Mouse (Mus musculus) spleen, adult 2 months (tissue): ENCODE results near the gene Olfr1109. TPM values are rescaled to one million over a fixed set of nuclear protein-coding genes. Genes with fewer than 3 reads are reported as not detected.

Source experiments
- DNase-seq, 2 experiments: peaks; one replicate each; pipeline versions ENCODE4 v3.0.0 to v3.0.0-alpha.2; 2012 to 2021; ENCODE audit warnings: low spot score in 2 of 2, low read depth in 1 of 2
- H3K27ac ChIP-seq: fragments of 200-500 bp; 2 replicates; pipeline ENCODE4 v1.5.1; 2012; ENCODE audit warnings: low read length, inconsistent platforms; ENCODE audit not compliant: insufficient read depth
- H3K27me3 ChIP-seq: fragments of 200-500 bp; 2 replicates; pipeline ENCODE4 v1.6.1; 2012; ENCODE audit warnings: mild to moderate bottlenecking, moderate library complexity, low read length, inconsistent platforms; ENCODE audit not compliant: control insufficient read depth, insufficient read depth
- H3K36me3 ChIP-seq: fragments of 200-500 bp; 2 replicates; pipeline ENCODE4 v1.6.1; 2012; ENCODE audit warnings: mild to moderate bottlenecking, low read length, inconsistent platforms; ENCODE audit not compliant: control insufficient read depth, insufficient read depth
- H3K4me1 ChIP-seq: fragments of 200-500 bp; 2 replicates; pipeline ENCODE4 v1.6.1; 2011; ENCODE audit warnings: inconsistent platforms; ENCODE audit not compliant: control insufficient read depth, insufficient read depth, insufficient read length
- H3K4me3 ChIP-seq: fragments of 200-500 bp; 2 replicates; pipeline ENCODE4 v1.5.1; 2011; ENCODE audit warnings: mild to moderate bottlenecking, inconsistent platforms; ENCODE audit not compliant: insufficient read depth, insufficient read length; ENCODE audit errors: extremely low read depth
- CTCF ChIP-seq: fragments of 200-500 bp; IDR thresholded peaks from 2 replicates; pipeline ENCODE4 v1.5.1; 2011; ENCODE audit warnings: mild to moderate bottlenecking, inconsistent platforms; ENCODE audit not compliant: insufficient read depth, insufficient read length, insufficient replicate concordance; ENCODE audit errors: extremely low read depth
- POLR2A ChIP-seq: fragments of 200-500 bp; IDR thresholded peaks from 2 replicates; pipeline ENCODE4 v1.6.1; 2011; ENCODE audit warnings: low read depth, low read length, inconsistent platforms
- WGBS: fragments of 180-500 bp; shearing (Covaris S2); methylation state at CpG from one replicate; pipeline ENCODE4 v1.1.7; 2018; 5-methylcytosine and 5-hydroxymethylcytosine counted together
- polyA plus RNA-seq: library from polyadenylated mRNA; depleted of rRNA; stranded (reverse); fragments of >200 nt; gene quantifications from 2 replicates; pipeline ENCODE4 v1.2.3, GENCODE M21; 2012; rRNA removed

The Olfr1109 gene
- polyA plus RNA-seq, result not detected in 2 replicates

- no peak for TF ChIP-seq POLR2A
- TF ChIP-seq CTCF, result no peak
- DNase-seq, result no peak
- no peaks in the 10 kb centered on the region for H3K27me3 ChIP-seq
- no peak within 1 kb of the TSS for H3K27ac ChIP-seq
- H3K4me1 ChIP-seq, result no peaks in the 10 kb centered on the region
- H3K4me3 ChIP-seq, result no peak within 1 kb of the TSS
- H3K36me3 ChIP-seq, result no peaks in the 10 kb centered on the region
- WGBS, result 65% methylated on average over 1 of the region's 1 CpGs
Measured at GRCm38 (mm10) chr2:87095908-87096307, at the start of gene Olfr1109. TSS of gene Olfr1109 (minus strand) at chr2:87096008.

- 75% methylated on average over 1 of the region's 1 CpGs for WGBS
- H3K27ac ChIP-seq, result no peak within 1 kb of the TSS
Measured at GRCm38 (mm10) chr2:87140200-87140599, 44.4 kb upstream of the Olfr1109 start, which contains the start of gene Olfr1110. TSS of gene Olfr1110 (minus strand) at chr2:87140300.

GRCm38 (mm10) chr2:87114467-87114866 lies 18.7 kb upstream of the Olfr1109 start, which contains the start of gene Olfr259:
TSS of gene Olfr259 (minus strand) at chr2:87114567.
- no peak within 1 kb of the TSS for H3K27ac ChIP-seq
- H3K4me1 ChIP-seq, result no peaks in the 10 kb centered on the region
- no peak for TF ChIP-seq CTCF
- no peak for TF ChIP-seq POLR2A
- H3K27me3 ChIP-seq, result no peaks in the 10 kb centered on the region
- no peaks in the 10 kb centered on the region for H3K36me3 ChIP-seq
- H3K4me3 ChIP-seq, result no peak within 1 kb of the TSS
- DNase-seq, result no peak

More at GRCm38 (mm10) chr2:87140200-87140599, 44.4 kb upstream of the Olfr1109 start, which contains the start of gene Olfr1110:
- no peaks in the 10 kb centered on the region for H3K27me3 ChIP-seq
- TF ChIP-seq CTCF (no peak), POLR2A (no peak)
- no peak for DNase-seq
- H3K4me3 ChIP-seq, result no peak within 1 kb of the TSS
- no peaks in the 10 kb centered on the region for H3K4me1 ChIP-seq
- H3K36me3 ChIP-seq, result no peaks in the 10 kb centered on the region

- TF ChIP-seq POLR2A (no peak), CTCF (no peak)
- 79% methylated on average over 1 of the region's 1 CpGs for WGBS
- H3K27me3 ChIP-seq, result no peaks in the 10 kb centered on the region
- no peaks in the 10 kb centered on the region for H3K36me3 ChIP-seq
- no peaks in the 10 kb centered on the region for H3K4me1 ChIP-seq
- DNase-seq, result no peak
- no peak within 1 kb of the TSS for H3K27ac ChIP-seq
- H3K4me3 ChIP-seq, result no peak within 1 kb of the TSS
Measured at GRCm38 (mm10) chr2:87075717-87076116, 20.1 kb downstream of the Olfr1109 start, which contains the start of gene Olfr1107. TSS of gene Olfr1107 (minus strand) at chr2:87075817.

GRCm38 (mm10) chr2:87052173-87052572 lies 43.6 kb downstream of the Olfr1109 start, which contains the start of gene Olfr1106:
TSS of gene Olfr1106 (minus strand) at chr2:87052273.
- DNase-seq, result no peak
- WGBS, result 61% methylated on average over 1 of the region's 1 CpGs
- Histone ChIP-seq H3K27ac (no peak within 1 kb of the TSS), H3K27me3 (no peaks in the 10 kb centered on the region), H3K4me1 (no peaks in the 10 kb centered on the region), H3K36me3 (no peaks in the 10 kb centered on the region), H3K4me3 (no peak within 1 kb of the TSS)
- TF ChIP-seq POLR2A (no peak), CTCF (no peak)

Other genes starting within 250 kb of the Olfr1109 start
- not detected in 2 replicates for gene Olfr1095, start 244.3 kb downstream of the Olfr1109 start, polyA plus RNA-seq
- gene Gm13723, start 221.2 kb downstream of the Olfr1109 start, polyA plus RNA-seq, result not detected in 2 replicates
- gene Olfr1097, start 203.8 kb downstream of the Olfr1109 start, polyA plus RNA-seq, result not detected in 2 replicates
- gene Olfr1098, start 171.5 kb downstream of the Olfr1109 start, polyA plus RNA-seq, result not detected in 2 replicates
- gene Olfr1099, start 135.3 kb downstream of the Olfr1109 start, polyA plus RNA-seq, result not detected in 2 replicates
- gene Olfr1100, start 116.1 kb downstream of the Olfr1109 start, polyA plus RNA-seq, result not detected in 2 replicates
- gene Olfr1101, start 104.8 kb downstream of the Olfr1109 start, polyA plus RNA-seq, result not detected in 2 replicates
- gene Olfr1102, start 97.6 kb downstream of the Olfr1109 start, polyA plus RNA-seq, result not detected in 2 replicates
- not detected in 2 replicates for gene Olfr1104, start 68.9 kb downstream of the Olfr1109 start, polyA plus RNA-seq
- not detected in 2 replicates for gene Olfr1105, start 59.5 kb downstream of the Olfr1109 start, polyA plus RNA-seq
- not detected in 2 replicates for gene Olfr1106, start 43.7 kb downstream of the Olfr1109 start, polyA plus RNA-seq
- not detected in 2 replicates for gene Olfr1107, start 20.2 kb downstream of the Olfr1109 start, polyA plus RNA-seq
- not detected in 2 replicates for gene Olfr259, start 18.6 kb upstream of the Olfr1109 start, polyA plus RNA-seq
- not detected in 2 replicates for gene Olfr1110, start 44.3 kb upstream of the Olfr1109 start, polyA plus RNA-seq
- not detected in 2 replicates for gene Olfr1111, start 56.6 kb upstream of the Olfr1109 start, polyA plus RNA-seq
- gene Olfr1112, start 91.8 kb upstream of the Olfr1109 start, polyA plus RNA-seq, result not detected in 2 replicates
- not detected in 2 replicates for gene Olfr1113, start 113.0 kb upstream of the Olfr1109 start, polyA plus RNA-seq
- gene Olfr1115, start 152.0 kb upstream of the Olfr1109 start, polyA plus RNA-seq, result not detected in 2 replicates
- gene Olfr1116, start 171.5 kb upstream of the Olfr1109 start, polyA plus RNA-seq, result not detected in 2 replicates
- gene Olfr1118, start 211.6 kb upstream of the Olfr1109 start, polyA plus RNA-seq, result not detected in 2 replicates